Mouse (Mus musculus): Measurements from ENCODE around the gene Inhbc. TPM values are rescaled to one million over a fixed set of nuclear protein-coding genes. Genes with fewer than 3 reads are reported as not detected.

Gene Inhbc
- polyA plus RNA-seq (2016; fragmentation: Nextera tagmentation; extraction: Ambion mirVana), result not detected in 2 replicates

DNA sequence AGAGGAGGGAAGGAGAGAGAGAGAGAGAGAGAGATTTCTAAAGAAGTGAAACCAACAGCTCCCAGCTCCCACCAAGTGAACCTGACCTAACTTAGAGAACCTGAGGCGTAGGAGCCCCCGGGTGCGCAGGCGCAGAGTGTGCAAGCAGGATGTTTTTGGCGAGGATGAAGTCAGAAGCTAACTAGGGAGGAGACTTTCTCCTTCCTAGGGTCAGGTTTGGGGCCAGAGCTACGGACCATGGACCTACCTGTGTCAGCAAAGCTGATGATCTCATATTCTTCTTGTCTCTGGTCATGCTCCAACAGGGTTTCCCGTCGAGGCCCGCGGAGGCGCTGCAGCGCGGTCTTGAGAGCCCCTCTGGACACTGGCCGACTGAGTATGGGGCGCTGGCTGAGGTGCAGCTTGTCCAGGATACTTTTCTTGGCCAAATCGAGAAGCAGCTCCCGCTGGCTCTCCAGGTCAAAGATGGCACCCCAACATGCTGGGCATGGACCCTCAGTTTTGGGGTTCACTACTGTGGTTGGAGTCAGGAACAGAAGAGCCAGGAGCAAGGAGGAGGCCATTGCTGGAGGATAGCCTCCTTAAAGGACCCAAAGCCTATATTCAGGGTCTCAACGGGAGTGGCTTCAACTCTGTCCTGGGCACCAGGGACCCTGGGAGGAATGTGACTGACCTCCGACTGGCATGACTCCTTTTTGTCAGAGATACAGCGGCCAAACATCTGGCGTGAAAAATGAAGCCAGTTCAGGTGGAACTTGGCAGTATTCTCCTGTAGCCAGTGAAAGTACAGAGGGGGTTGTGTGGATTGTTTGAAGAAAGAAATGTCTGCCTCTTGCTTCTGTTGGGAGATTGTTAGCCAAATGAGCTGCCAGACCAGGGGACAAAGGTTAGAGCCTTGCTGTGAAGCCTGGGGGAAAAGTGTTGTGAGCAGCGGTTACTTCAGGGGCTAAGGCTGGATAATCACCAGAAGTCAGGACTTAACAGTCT is at the start of gene Inhbc:
Gene Inhbc (minus strand): TSS at position 598 of the 987 bp plus-strand sequence.
- WGBS, result 75% methylated on average over 22 of the region's 22 CpGs
- DNase-seq (ENCODE audit: low spot score), result no peak
- H3K27me3 ChIP-seq (ENCODE audit: low read depth, poor library complexity, severe bottlenecking), result no peaks in the 10 kb centered on the region
- H3K36me3 ChIP-seq, result no peaks in the 10 kb centered on the region
- H3K9me3 ChIP-seq (replicated peaks), result no peaks in the 10 kb centered on the region
- H3K4me1 ChIP-seq, result peaks cover 10% of the 10 kb centered on the region
- no peak within 1 kb of the TSS for H3K4me3 ChIP-seq
- no peak within 1 kb of the TSS for H3K27ac ChIP-seq (replicated peaks)

GRCm38 (mm10) chr10:127414141-127414540 is 43.9 kb upstream of the Inhbc start:
- WGBS, result 86% methylated on average over 3 of the region's 3 CpGs
- H3K4me3 ChIP-seq, result no peak overlapping the region
- DNase-seq (ENCODE audit: low spot score), result no peak
- peaks cover 17% of the 10 kb centered on the region for H3K4me1 ChIP-seq
- no peaks in the 10 kb centered on the region for H3K27me3 ChIP-seq (ENCODE audit: low read depth, poor library complexity, severe bottlenecking)
- H3K27ac ChIP-seq (replicated peaks), result no peak overlapping the region
- H3K9me3 ChIP-seq (replicated peaks), result no peaks in the 10 kb centered on the region
- peaks cover 2% of the 10 kb centered on the region; the same call in 1 of the 2 replicates for H3K36me3 ChIP-seq

- Histone ChIP-seq H3K4me1 (peaks cover 17% of the 10 kb centered on the region), H3K27ac (replicated peaks) (no peak overlapping the region), H3K36me3 (peaks cover 3% of the 10 kb centered on the region; the same call in 1 of the 2 replicates), H3K4me3 (no peak overlapping the region), H3K27me3 (ENCODE audit: low read depth, poor library complexity, severe bottlenecking) (no peaks in the 10 kb centered on the region), H3K9me3 (replicated peaks) (no peaks in the 10 kb centered on the region)
- DNase-seq (ENCODE audit: low spot score), result no peak
- WGBS, result 85% methylated on average over 1 of the region's 1 CpGs
Observed at GRCm38 (mm10) chr10:127413585-127413984, 43.4 kb upstream of the Inhbc start.

DNA sequence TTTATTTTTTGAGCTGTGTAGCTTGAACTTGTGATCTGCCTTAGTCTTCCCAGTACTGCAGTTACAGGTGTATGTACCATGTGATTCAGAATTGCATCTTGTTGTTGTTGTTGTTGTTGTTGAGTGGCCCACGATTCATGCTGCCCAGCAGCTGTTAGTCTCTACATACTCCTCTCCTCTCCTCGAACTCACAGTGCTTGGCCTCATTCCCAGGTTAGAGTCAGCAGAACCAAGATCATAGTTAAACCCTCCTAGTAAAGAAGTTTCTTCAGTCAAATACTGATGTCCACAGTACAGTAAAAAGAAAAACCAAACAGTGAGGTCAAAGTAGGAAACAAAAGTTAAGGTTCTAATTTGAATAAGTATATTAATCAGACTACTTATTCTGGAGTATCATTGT is 42.5 kb upstream of the Inhbc start:
- peaks cover 3% of the 10 kb centered on the region; the same call in 1 of the 2 replicates for H3K36me3 ChIP-seq
- H3K4me1 ChIP-seq, result peaks cover 17% of the 10 kb centered on the region
- H3K9me3 ChIP-seq (replicated peaks), result no peaks in the 10 kb centered on the region
- H3K27ac ChIP-seq (replicated peaks), result no peak overlapping the region
- WGBS, result 88% methylated on average over 2 of the region's 2 CpGs
- DNase-seq (ENCODE audit: low spot score), result no peak
- H3K4me3 ChIP-seq, result no peak overlapping the region
- H3K27me3 ChIP-seq (ENCODE audit: low read depth, poor library complexity, severe bottlenecking), result no peaks in the 10 kb centered on the region

- WGBS, result 38% methylated on average over 5 of the region's 5 CpGs
- Histone ChIP-seq H3K36me3 (peaks cover 3% of the 10 kb centered on the region; the same call in 1 of the 2 replicates), H3K4me1 (peaks cover 17% of the 10 kb centered on the region), H3K27me3 (ENCODE audit: low read depth, poor library complexity, severe bottlenecking) (no peaks in the 10 kb centered on the region), H3K27ac (replicated peaks) (no peak overlapping the region), H3K9me3 (replicated peaks) (no peaks in the 10 kb centered on the region), H3K4me3 (no peak overlapping the region)
- DNase-seq (ENCODE audit: low spot score), result no peak
Observed at GRCm38 (mm10) chr10:127412101-127412500, 41.9 kb upstream of the Inhbc start.

DNA sequence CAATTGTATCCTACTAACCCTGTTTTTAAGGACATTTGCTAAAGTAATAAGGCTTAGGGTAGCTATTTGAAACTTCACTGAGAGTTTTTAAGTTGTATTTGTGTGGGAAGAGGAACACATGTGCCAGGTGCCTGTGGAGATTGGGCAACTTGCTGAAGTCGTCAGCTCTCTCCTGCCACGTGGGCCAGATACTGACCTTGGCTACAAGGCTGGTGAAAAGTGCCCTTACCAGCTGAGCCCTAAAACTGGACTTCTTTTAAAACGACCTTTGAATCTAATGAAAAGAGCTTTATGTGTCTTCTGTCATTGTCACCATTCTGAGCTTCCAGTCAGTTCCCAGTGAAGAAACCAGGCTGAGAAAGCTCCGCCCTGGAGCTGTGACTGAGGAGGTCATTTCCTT is 37.2 kb upstream of the Inhbc start:
- Histone ChIP-seq H3K36me3 (peaks cover 12% of the 10 kb centered on the region), H3K9me3 (replicated peaks) (no peaks in the 10 kb centered on the region), H3K4me3 (no peak overlapping the region), H3K4me1 (peaks cover 13% of the 10 kb centered on the region), H3K27me3 (ENCODE audit: low read depth, poor library complexity, severe bottlenecking) (no peaks in the 10 kb centered on the region), H3K27ac (replicated peaks) (no peak overlapping the region)
- DNase-seq (ENCODE audit: low spot score), result no peak
- 78% methylated on average over 4 of the region's 4 CpGs for WGBS

DNA sequence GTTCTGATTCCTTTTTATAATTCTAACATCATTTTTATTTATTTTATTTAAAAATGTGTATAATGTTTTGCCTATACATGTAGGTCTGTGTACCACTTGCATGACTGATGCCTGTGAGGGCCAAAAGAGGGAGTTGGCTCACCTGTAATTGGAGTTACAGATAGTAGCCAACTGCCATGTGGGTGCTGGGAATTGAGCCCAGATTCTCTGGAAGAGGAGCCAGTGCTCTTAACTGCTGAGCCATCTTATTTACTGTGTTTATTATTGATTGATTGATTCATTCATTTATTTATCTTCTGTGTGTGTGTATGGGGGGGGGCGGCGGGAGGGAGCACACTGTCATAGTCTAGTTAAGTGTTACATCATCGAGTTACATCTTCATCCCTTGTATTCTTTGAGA is 34.5 kb upstream of the Inhbc start:
- Histone ChIP-seq H3K9me3 (replicated peaks) (no peaks in the 10 kb centered on the region), H3K27ac (replicated peaks) (no peak overlapping the region), H3K36me3 (peaks cover 37% of the 10 kb centered on the region), H3K4me3 (no peak overlapping the region), H3K27me3 (ENCODE audit: low read depth, poor library complexity, severe bottlenecking) (no peaks in the 10 kb centered on the region), H3K4me1 (no peaks in the 10 kb centered on the region)
- WGBS, result 88% methylated on average over 3 of the region's 3 CpGs
- DNase-seq (ENCODE audit: low spot score), result no peak

- 85% methylated on average over 6 of the region's 6 CpGs for WGBS
- H3K36me3 ChIP-seq, result peaks cover 45% of the 10 kb centered on the region
Observed at GRCm38 (mm10) chr10:127391774-127392173, 21.5 kb upstream of the Inhbc start.

GRCm38 (mm10) chr10:127381743-127382134 is 11.5 kb upstream of the Inhbc start:
- H3K4me3 ChIP-seq, result peak overlapping the region; percentile 73
- no peaks in the 10 kb centered on the region for H3K36me3 ChIP-seq
- no peaks in the 10 kb centered on the region for H3K9me3 ChIP-seq (replicated peaks)
- H3K27me3 ChIP-seq (ENCODE audit: low read depth, poor library complexity, severe bottlenecking), result no peaks in the 10 kb centered on the region
- WGBS, result 69% methylated on average over 2 of the region's 2 CpGs
- H3K27ac ChIP-seq (replicated peaks), result peak overlapping the region; percentile 94
- H3K4me1 ChIP-seq, result peaks cover 29% of the 10 kb centered on the region
- no peak for DNase-seq (ENCODE audit: low spot score)

More at GRCm38 (mm10) chr10:127391774-127392173, 21.5 kb upstream of the Inhbc start:
- Histone ChIP-seq H3K27ac (replicated peaks) (no peak overlapping the region), H3K27me3 (ENCODE audit: low read depth, poor library complexity, severe bottlenecking) (no peaks in the 10 kb centered on the region), H3K4me3 (no peak overlapping the region), H3K9me3 (replicated peaks) (no peaks in the 10 kb centered on the region), H3K4me1 (no peaks in the 10 kb centered on the region)
- DNase-seq (ENCODE audit: low spot score), result no peak

DNA sequence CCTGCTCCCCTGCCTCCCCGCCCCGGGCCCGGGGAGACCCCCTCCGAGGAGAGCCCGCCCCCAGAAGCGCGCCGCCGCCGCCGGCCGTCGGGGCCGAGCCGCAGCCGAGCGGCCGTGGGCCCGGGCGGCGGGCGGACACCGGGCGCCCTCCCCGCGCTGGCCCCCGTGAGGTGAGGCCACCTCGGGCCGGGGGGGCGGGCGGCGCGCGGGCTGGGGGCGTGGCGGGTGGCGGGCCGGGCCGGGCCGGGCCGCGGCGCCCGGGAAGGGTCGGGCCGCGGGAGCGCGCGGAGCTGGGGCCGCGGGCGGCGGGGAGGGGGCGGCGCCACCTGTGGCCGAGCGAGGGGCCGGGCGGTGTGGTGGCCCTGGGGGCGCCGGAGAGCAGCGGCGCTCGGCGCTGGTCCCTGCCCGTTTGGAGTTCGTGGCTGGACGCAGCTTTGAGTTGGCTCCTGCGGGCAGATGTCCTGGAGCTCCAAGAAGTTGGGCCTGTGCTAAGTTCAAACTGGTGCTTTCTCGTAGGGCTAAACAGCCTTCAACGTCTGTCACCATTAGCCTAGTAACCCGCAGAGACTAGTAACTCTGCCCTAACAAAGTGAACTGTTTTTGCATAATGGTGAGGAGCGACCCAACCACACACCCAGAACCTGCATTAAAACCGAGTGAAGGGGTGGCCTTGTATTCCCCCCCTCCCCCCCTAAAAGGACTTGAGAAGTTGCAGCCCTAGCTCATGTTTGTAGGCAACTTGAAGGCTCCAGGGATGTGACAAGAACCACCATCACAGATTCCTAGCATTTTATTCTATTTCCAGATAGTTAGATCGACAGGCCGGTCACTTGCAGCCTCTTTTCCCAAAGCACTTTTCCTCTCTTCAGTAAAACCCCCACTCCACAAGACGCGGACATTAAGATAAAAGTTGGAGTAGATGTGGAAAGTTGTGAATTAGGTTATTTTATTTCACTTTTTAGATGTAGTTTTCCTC is 10.8 kb upstream of the Inhbc start:
- no peaks in the 10 kb centered on the region for H3K9me3 ChIP-seq (replicated peaks)
- H3K27ac ChIP-seq (replicated peaks), result peak overlapping the region; percentile 94
- WGBS, result 7% methylated on average over 75 of the region's 79 CpGs
- H3K4me3 ChIP-seq, result peak overlapping the region; percentile 73
- no peaks in the 10 kb centered on the region for H3K36me3 ChIP-seq
- H3K27me3 ChIP-seq (ENCODE audit: low read depth, poor library complexity, severe bottlenecking), result no peaks in the 10 kb centered on the region
- peaks cover 29% of the 10 kb centered on the region for H3K4me1 ChIP-seq
- DNase-seq (ENCODE audit: low spot score), result peak; percentile 78

DNA sequence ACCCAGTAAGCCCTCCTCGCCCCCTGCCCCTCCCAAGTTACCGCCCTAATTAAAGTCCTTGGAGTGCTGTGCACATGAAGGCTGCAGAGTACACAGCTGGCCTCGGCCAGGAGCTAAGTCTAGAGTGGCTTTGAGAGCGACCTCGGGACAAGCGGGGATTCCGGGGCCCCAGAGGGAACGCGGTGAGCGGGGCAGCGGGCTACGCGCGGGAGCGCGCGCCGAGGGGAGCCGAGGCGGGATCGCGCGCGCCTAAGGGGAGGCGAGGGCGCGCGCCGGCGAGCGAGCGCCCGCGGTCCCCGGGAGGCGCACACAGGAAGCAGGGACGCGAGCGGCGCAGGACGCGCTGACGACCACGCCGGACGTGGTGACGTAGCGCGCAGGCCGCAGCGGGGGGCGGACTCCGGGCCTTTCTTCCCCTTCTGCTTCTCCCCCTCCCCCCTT is 10.0 kb upstream of the Inhbc start, which contains the start of gene R3hdm2:
Gene R3hdm2 (plus strand): TSS at position 77 of the 441 bp plus-strand sequence.
- Histone ChIP-seq H3K27ac (replicated peaks) (peak within 1 kb of the TSS; percentile 94), H3K4me1 (peaks cover 29% of the 10 kb centered on the region), H3K36me3 (no peaks in the 10 kb centered on the region), H3K4me3 (peak within 1 kb of the TSS; percentile 73), H3K9me3 (replicated peaks) (no peaks in the 10 kb centered on the region), H3K27me3 (ENCODE audit: low read depth, poor library complexity, severe bottlenecking) (no peaks in the 10 kb centered on the region)
- DNase-seq (ENCODE audit: low spot score), result peak; percentile 97
- WGBS, result under 1% methylated on average over 52 of the region's 53 CpGs

GRCm38 (mm10) chr10:127379654-127380053 is 9.4 kb upstream of the Inhbc start:
- H3K27ac ChIP-seq (replicated peaks), result peak overlapping the region; percentile 94
- H3K9me3 ChIP-seq (replicated peaks), result no peaks in the 10 kb centered on the region
- WGBS, result 85% methylated on average over 8 of the region's 8 CpGs
- DNase-seq (ENCODE audit: low spot score), result no peak
- no peaks in the 10 kb centered on the region for H3K36me3 ChIP-seq
- H3K4me1 ChIP-seq, result peaks cover 29% of the 10 kb centered on the region
- H3K27me3 ChIP-seq (ENCODE audit: low read depth, poor library complexity, severe bottlenecking), result no peaks in the 10 kb centered on the region
- peak overlapping the region; percentile 73 for H3K4me3 ChIP-seq

All from midbrain, embryonic 10.5 days (tissue).